Mouse (Mus musculus) heart, adult 2 months (tissue): ENCODE results near the gene Gabre.

ENCODE experiments used
- EP300 ChIP-seq: fragments of 200-500 bp; IDR thresholded peaks from 2 replicates; pipeline ENCODE4 v1.6.1; 2011; ENCODE audit warnings: low read depth, low read length, control low read depth; ENCODE audit not compliant: insufficient read depth
- POLR2A ChIP-seq: fragments of 200-500 bp; IDR thresholded peaks from 2 replicates; pipeline ENCODE4 v1.6.1; 2011; ENCODE audit warnings: mild to moderate bottlenecking, low read depth, low read length, control low read depth; ENCODE audit not compliant: insufficient read depth

DNA sequence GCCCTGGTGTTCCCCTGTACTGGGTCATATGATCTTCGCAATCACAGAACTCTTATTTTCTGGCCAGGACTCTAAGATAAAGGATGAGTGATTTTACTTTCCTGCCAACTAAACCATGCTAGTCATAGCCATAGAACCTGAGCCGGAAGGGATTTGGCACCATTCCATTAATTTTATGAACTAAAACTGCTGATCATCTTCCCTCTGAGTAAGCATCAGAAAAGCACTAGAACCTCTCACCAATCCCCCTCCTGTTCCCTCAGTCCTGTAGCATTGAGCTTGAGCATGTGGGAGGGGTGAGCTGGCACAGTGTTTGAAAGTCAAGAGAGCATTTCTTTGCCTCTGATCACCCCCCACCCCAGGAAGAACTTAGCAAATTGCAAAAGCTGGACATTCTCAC lies 23.2 kb upstream of the Gabre start:
- TF ChIP-seq POLR2A: no peak
- no peak for TF ChIP-seq EP300
